Mouse (Mus musculus) embryonic fibroblast, embryonic 13.5 days (primary cell): Measurements from ENCODE around the gene Rpl13. TPM values are rescaled to one million over a fixed set of nuclear protein-coding genes. Genes with fewer than 3 reads are reported as not detected.

Source experiments
- H3K27ac ChIP-seq: 2 replicates; pipeline ENCODE4 v1.5.1; 2012; ENCODE audit warnings: low read length, control low read depth, inconsistent platforms; ENCODE audit not compliant: insufficient read depth
- H3K4me1 ChIP-seq: 2 replicates; pipeline ENCODE4 v1.6.1; 2011; ENCODE audit warnings: low read length; ENCODE audit not compliant: control insufficient read depth, insufficient read depth
- H3K4me3 ChIP-seq: 2 replicates; pipeline ENCODE4 v1.5.1; 2011; ENCODE audit warnings: mild to moderate bottlenecking, control low read depth, low read length; ENCODE audit not compliant: insufficient read depth
- CTCF ChIP-seq: IDR thresholded peaks from 2 replicates; pipeline ENCODE4 v1.5.1; 2011; ENCODE audit warnings: mild to moderate bottlenecking, control low read depth, low read length, moderate library complexity, borderline replicate concordance; ENCODE audit not compliant: insufficient read depth
- POLR2A ChIP-seq: IDR thresholded peaks from 2 replicates; pipeline ENCODE4 v1.6.1; 2011; ENCODE audit warnings: low read depth, mild to moderate bottlenecking, control low read depth, low read length, moderate library complexity
- polyA plus RNA-seq: library from polyadenylated mRNA; stranded (reverse); fragments of >200 nt; gene quantifications from 2 replicates; pipeline ENCODE4 v1.2.4, GENCODE M21; 2011; ENCODE audit warnings: low read depth; ENCODE audit not compliant: missing spikeins, insufficient read length

Gene Rpl13
- polyA plus RNA-seq, 1 experiment: 1,585 TPM

GRCm38 (mm10) chr8:123145279-123145678 is 43.1 kb downstream of the Rpl13 start:
- Histone ChIP-seq H3K27ac (0 out of 2 replicates have a peak overlapping the region, but pooled peaks have one; percentile 9), H3K4me3 (no peak overlapping the region), H3K4me1 (peaks cover 3% of the 10 kb centered on the region)
- no peak for TF ChIP-seq POLR2A
- TF ChIP-seq CTCF: no peak

- peaks cover 3% of the 10 kb centered on the region for H3K4me1 ChIP-seq
- TF ChIP-seq POLR2A (no peak), CTCF (no peak)
- no peak overlapping the region for H3K4me3 ChIP-seq
- no peak overlapping the region for H3K27ac ChIP-seq
Observed at GRCm38 (mm10) chr8:123146390-123146789, 44.2 kb downstream of the Rpl13 start.

GRCm38 (mm10) chr8:123150737-123151171 is 48.6 kb downstream of the Rpl13 start:
- Histone ChIP-seq H3K27ac (no peak overlapping the region), H3K4me1 (no peaks in the 10 kb centered on the region), H3K4me3 (no peak overlapping the region)
- TF ChIP-seq POLR2A (no peak), CTCF (no peak)

Other genes with a start within 250 kb of the Rpl13 start
- 76.2 and 83.5 TPM in 2 replicates for gene Ankrd11, start 60.1 kb upstream of the Rpl13 start, polyA plus RNA-seq
- 52.4 and 80.7 TPM in 2 replicates for gene Spg7, start 39.4 kb upstream of the Rpl13 start, polyA plus RNA-seq
- gene Cpne7, start 15.0 kb downstream of the Rpl13 start, polyA plus RNA-seq: 0.80 and 0.90 TPM in 2 replicates
- gene Sult5a1, start 56.0 kb downstream of the Rpl13 start, polyA plus RNA-seq: 1.1 TPM in 1 of 2 replicates, not detected in the other
- 13.6 and 14.5 TPM in 2 replicates for gene Dpep1, start 83.9 kb downstream of the Rpl13 start, polyA plus RNA-seq
- 68.8 and 76.4 TPM in 2 replicates for gene Chmp1a, start 110.4 kb downstream of the Rpl13 start, polyA plus RNA-seq
- gene Spata33, start 110.5 kb downstream of the Rpl13 start, polyA plus RNA-seq: 1.4 and 2.9 TPM in 2 replicates
- 36.4 and 36.6 TPM in 2 replicates for gene Cdk10, start 122.5 kb downstream of the Rpl13 start, polyA plus RNA-seq
- 1.5 and 2.3 TPM in 2 replicates for gene Spata2l, start 133.9 kb downstream of the Rpl13 start, polyA plus RNA-seq
- 11.0 and 13.2 TPM in 2 replicates for gene Zfp276, start 151.8 kb downstream of the Rpl13 start, polyA plus RNA-seq
- gene Vps9d1, start 152.0 kb downstream of the Rpl13 start, polyA plus RNA-seq: 10.6 and 14.3 TPM in 2 replicates
- gene Fanca, start 216.2 kb downstream of the Rpl13 start, polyA plus RNA-seq: 24.0 and 37.4 TPM in 2 replicates
- 3.0 and 4.7 TPM in 2 replicates for gene Spire2, start 230.4 kb downstream of the Rpl13 start, polyA plus RNA-seq